Mouse (Mus musculus): ENCODE results near the gene Ankle1. TPM values are rescaled to one million over a fixed set of nuclear protein-coding genes. Genes with fewer than 3 reads are reported as not detected.
A peak's percentile ranks its signal among the peaks of the same experiment; 100 is the strongest.

The Ankle1 gene
- polyA plus RNA-seq (2012; rRNA removed) (60.7 and 70.5 TPM in 2 replicates), polyA plus RNA-seq (2014; fragmentation: Nextera tagmentation; extraction: Ambion mirVana) (17.0 and 21.8 TPM in 2 replicates)

GRCm38 (mm10) chr8:71405401-71406098 is at the start of gene Ankle1:
Gene Ankle1 (plus strand): TSS chr8:71406010.
- H3K9ac ChIP-seq (ENCODE audit: low read depth, low read length, severe bottlenecking) = peak within 1 kb of the TSS; percentile 61
- peak; percentile 35; the same call in 1 of the 2 replicates for TF ChIP-seq POLR2A (IDR thresholded peaks at IDR 0.05; ENCODE audit: borderline replicate concordance, extremely low read depth, insufficient read depth, insufficient read length)
- no peaks in the 10 kb centered on the region for H3K27me3 ChIP-seq (ENCODE audit: control insufficient read depth, insufficient read depth, low read length)
- DNase-seq (ENCODE audit: low spot score) (peak; percentile 93), ATAC-seq (ENCODE audit: low FRiP score, low read depth) (peak; percentile 93)
- H3K4me2 ChIP-seq (replicated peaks; ENCODE audit: low read depth, low read length, severe bottlenecking) = peak within 1 kb of the TSS; percentile 95
- peaks cover 32% of the 10 kb centered on the region for H3K36me3 ChIP-seq (ENCODE audit: control insufficient read depth, insufficient read depth, low read length)
- 0 out of 2 replicates have a peak within 1 kb of the TSS, but pooled peaks have one; percentile 46 for H3K27ac ChIP-seq (replicated peaks; ENCODE audit: low read depth, low read length)
- H3K9me3 ChIP-seq (ENCODE audit: control insufficient read depth, low read length) = no peaks in the 10 kb centered on the region
- H3K4me1 ChIP-seq (ENCODE audit: control insufficient read depth, insufficient read depth, low read length) = peaks cover 7% of the 10 kb centered on the region
- H3K4me3 ChIP-seq (replicated peaks; ENCODE audit: low read length) = peak within 1 kb of the TSS; percentile 62
- 18% methylated on average over 32 of the region's 33 CpGs for WGBS

GRCm38 (mm10) chr8:71358026-71358425 is 47.8 kb upstream of the Ankle1 start:
- peaks cover 82% of the 10 kb centered on the region for H3K36me3 ChIP-seq (ENCODE audit: control insufficient read depth, insufficient read depth, low read length)
- H3K27me3 ChIP-seq (ENCODE audit: control insufficient read depth, insufficient read depth, low read length) = no peaks in the 10 kb centered on the region
- H3K4me2 ChIP-seq (replicated peaks; ENCODE audit: low read depth, low read length, severe bottlenecking) = no peak overlapping the region
- no peak overlapping the region for H3K4me3 ChIP-seq (replicated peaks; ENCODE audit: low read length)
- H3K4me1 ChIP-seq (ENCODE audit: control insufficient read depth, insufficient read depth, low read length) = no peaks in the 10 kb centered on the region
- ATAC-seq (ENCODE audit: low FRiP score, low read depth) (no peak), DNase-seq (ENCODE audit: low spot score) (no peak)
- no peak for TF ChIP-seq POLR2A (IDR thresholded peaks at IDR 0.05; ENCODE audit: borderline replicate concordance, extremely low read depth, insufficient read depth, insufficient read length)
- 85% methylated on average over 3 of the region's 3 CpGs for WGBS
- no peak overlapping the region for H3K27ac ChIP-seq (replicated peaks; ENCODE audit: low read depth, low read length)
- H3K9me3 ChIP-seq (ENCODE audit: control insufficient read depth, low read length) = no peaks in the 10 kb centered on the region
- H3K9ac ChIP-seq (ENCODE audit: low read depth, low read length, severe bottlenecking) = no peak overlapping the region

- DNase-seq (ENCODE audit: low spot score) = peak; percentile 96
Observed at GRCm38 (mm10) chr8:71366771-71367528, 38.9 kb upstream of the Ankle1 start, which contains the start of gene Use1. Gene Use1 (plus strand): TSS chr8:71366848.

GRCm38 (mm10) chr8:71367529-71368176 is 38.2 kb upstream of the Ankle1 start:
- WGBS = 46% methylated on average over 17 of the region's 17 CpGs
- Histone ChIP-seq H3K36me3 (ENCODE audit: control insufficient read depth, insufficient read depth, low read length) (peaks cover 15% of the 10 kb centered on the region), H3K27me3 (ENCODE audit: control insufficient read depth, insufficient read depth, low read length) (no peaks in the 10 kb centered on the region), H3K27ac (replicated peaks; ENCODE audit: low read depth, low read length) (peak overlapping the region; percentile 90), H3K4me2 (replicated peaks; ENCODE audit: low read depth, low read length, severe bottlenecking) (peak overlapping the region; percentile 66), H3K4me3 (replicated peaks; ENCODE audit: low read length) (peak overlapping the region; percentile 66), H3K4me1 (ENCODE audit: control insufficient read depth, insufficient read depth, low read length) (peaks cover 10% of the 10 kb centered on the region), H3K9ac (ENCODE audit: low read depth, low read length, severe bottlenecking) (peak overlapping the region; percentile 65), H3K9me3 (ENCODE audit: control insufficient read depth, low read length) (no peaks in the 10 kb centered on the region)
- ATAC-seq (ENCODE audit: low FRiP score, low read depth) (no peak), DNase-seq (ENCODE audit: low spot score) (no peak)
- TF ChIP-seq POLR2A (IDR thresholded peaks at IDR 0.05; ENCODE audit: borderline replicate concordance, extremely low read depth, insufficient read depth, insufficient read length) = no peak

More at GRCm38 (mm10) chr8:71366771-71367528, 38.9 kb upstream of the Ankle1 start, which contains the start of gene Use1:
- Histone ChIP-seq H3K4me1 (ENCODE audit: control insufficient read depth, insufficient read depth, low read length) (peaks cover 10% of the 10 kb centered on the region), H3K9ac (ENCODE audit: low read depth, low read length, severe bottlenecking) (peak within 1 kb of the TSS; percentile 65), H3K4me2 (replicated peaks; ENCODE audit: low read depth, low read length, severe bottlenecking) (peak within 1 kb of the TSS; percentile 66), H3K27ac (replicated peaks; ENCODE audit: low read depth, low read length) (peak within 1 kb of the TSS; percentile 90), H3K4me3 (replicated peaks; ENCODE audit: low read length) (peak within 1 kb of the TSS; percentile 66), H3K9me3 (ENCODE audit: control insufficient read depth, low read length) (no peaks in the 10 kb centered on the region), H3K27me3 (ENCODE audit: control insufficient read depth, insufficient read depth, low read length) (no peaks in the 10 kb centered on the region), H3K36me3 (ENCODE audit: control insufficient read depth, insufficient read depth, low read length) (peaks cover 15% of the 10 kb centered on the region)
- peak; percentile 85 for ATAC-seq (ENCODE audit: low FRiP score, low read depth)
- TF ChIP-seq POLR2A (IDR thresholded peaks at IDR 0.05; ENCODE audit: borderline replicate concordance, extremely low read depth, insufficient read depth, insufficient read length) = no peak
- WGBS = under 1% methylated on average over 51 of the region's 56 CpGs

- H3K4me3 ChIP-seq (replicated peaks; ENCODE audit: low read length) = no peak overlapping the region
- no peaks in the 10 kb centered on the region for H3K9me3 ChIP-seq (ENCODE audit: control insufficient read depth, low read length)
- no peak overlapping the region for H3K27ac ChIP-seq (replicated peaks; ENCODE audit: low read depth, low read length)
- peaks cover 21% of the 10 kb centered on the region for H3K36me3 ChIP-seq (ENCODE audit: control insufficient read depth, insufficient read depth, low read length)
- DNase-seq (ENCODE audit: low spot score) = no peak
- no peak for ATAC-seq (ENCODE audit: low FRiP score, low read depth)
- no peak for TF ChIP-seq POLR2A (IDR thresholded peaks at IDR 0.05; ENCODE audit: borderline replicate concordance, extremely low read depth, insufficient read depth, insufficient read length)
- peaks cover 10% of the 10 kb centered on the region for H3K4me1 ChIP-seq (ENCODE audit: control insufficient read depth, insufficient read depth, low read length)
- H3K27me3 ChIP-seq (ENCODE audit: control insufficient read depth, insufficient read depth, low read length) = no peaks in the 10 kb centered on the region
- H3K9ac ChIP-seq (ENCODE audit: low read depth, low read length, severe bottlenecking) = 0 out of 2 replicates have a peak overlapping the region, but pooled peaks have one; percentile 21
- H3K4me2 ChIP-seq (replicated peaks; ENCODE audit: low read depth, low read length, severe bottlenecking) = peak overlapping the region; percentile 66; the same call in 1 of the 2 replicates
Observed at GRCm38 (mm10) chr8:71368366-71368765, 37.4 kb upstream of the Ankle1 start.

Measured in limb, embryonic 14.5 days (tissue).